Mouse (Mus musculus) olfactory bulb, adult 2 months (tissue): Measurements from ENCODE around the gene Lhfpl5.

Experiments used
- CTCF ChIP-seq: fragments of 200-500 bp; IDR thresholded peaks from 2 replicates; pipeline ENCODE4 v1.5.1; 2012; ENCODE audit warnings: low read depth, mild to moderate bottlenecking, low read length, moderate library complexity; ENCODE audit not compliant: insufficient read depth
- POLR2A ChIP-seq: fragments of 200-500 bp; IDR thresholded peaks from 2 replicates; pipeline ENCODE4 v1.6.1; 2012; ENCODE audit warnings: mild to moderate bottlenecking, low read depth, low read length, moderate library complexity; ENCODE audit not compliant: insufficient read depth

DNA sequence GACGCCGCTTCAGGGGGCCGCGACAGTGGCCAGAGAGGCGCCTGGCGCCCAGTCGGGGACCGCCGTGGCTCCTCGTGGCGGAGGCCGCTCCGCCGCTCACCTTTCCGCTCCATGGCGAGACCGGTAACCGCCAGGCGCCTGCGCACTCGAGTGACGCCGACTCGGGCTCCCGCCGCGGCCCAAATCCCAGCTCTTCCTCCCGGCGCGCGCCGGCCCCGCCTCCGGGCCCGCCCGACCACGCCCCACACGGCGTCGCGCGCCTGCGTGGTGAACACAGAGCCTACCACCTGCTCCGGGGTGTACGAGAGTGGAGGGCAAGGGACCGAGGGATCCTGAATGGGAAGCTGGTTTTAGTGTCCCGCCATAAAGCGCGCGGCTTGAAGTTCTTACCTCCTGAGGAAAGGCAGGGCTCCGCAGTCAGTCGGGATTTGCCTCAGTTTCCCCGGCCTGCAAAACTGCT is 46.9 kb downstream of the Lhfpl5 start, which contains the start of gene Srpk1:
- no peak for TF ChIP-seq CTCF
- peak; percentile 60 for TF ChIP-seq POLR2A
